Mouse (Mus musculus): ENCODE measurements around the gene Tpcn1. TPM values are rescaled to one million over a fixed set of nuclear protein-coding genes. Genes with fewer than 3 reads are reported as not detected.
A peak's percentile ranks its signal among the peaks of the same experiment; 100 is the strongest.

Gene Tpcn1
- 12.4 and 16.8 TPM in 2 replicates for polyA plus RNA-seq (2015; fragmentation: Nextera tagmentation; extraction: Ambion mirVana)

GRCm38 (mm10) chr5:120588569-120589094, at the start of gene Tpcn1, which contains the start of gene Iqcd:
TSS of gene Tpcn1 (minus strand) at chr5:120588673.
TSS of gene Iqcd (plus strand) at chr5:120589016.
- no peaks in the 10 kb centered on the region for H3K9me3 ChIP-seq (replicated peaks)
- peak within 1 kb of the TSS; percentile 97 for H3K4me2 ChIP-seq
- H3K27ac ChIP-seq, result peak within 1 kb of the TSS; percentile 81
- under 1% methylated on average over 35 of the region's 35 CpGs for WGBS
- H3K36me3 ChIP-seq, result peaks cover 5% of the 10 kb centered on the region; the same call in 1 of the 2 replicates
- peak within 1 kb of the TSS; percentile 86 for H3K9ac ChIP-seq
- peak within 1 kb of the TSS; percentile 91 for H3K4me3 ChIP-seq
- peaks cover 28% of the 10 kb centered on the region for H3K4me1 ChIP-seq (replicated peaks)
- no peaks in the 10 kb centered on the region for H3K27me3 ChIP-seq
- peak; percentile 98 for ATAC-seq (replicated peaks; ENCODE audit: insufficient number of reproducible peaks, insufficient read depth, low FRiP score, low read depth)

DNA sequence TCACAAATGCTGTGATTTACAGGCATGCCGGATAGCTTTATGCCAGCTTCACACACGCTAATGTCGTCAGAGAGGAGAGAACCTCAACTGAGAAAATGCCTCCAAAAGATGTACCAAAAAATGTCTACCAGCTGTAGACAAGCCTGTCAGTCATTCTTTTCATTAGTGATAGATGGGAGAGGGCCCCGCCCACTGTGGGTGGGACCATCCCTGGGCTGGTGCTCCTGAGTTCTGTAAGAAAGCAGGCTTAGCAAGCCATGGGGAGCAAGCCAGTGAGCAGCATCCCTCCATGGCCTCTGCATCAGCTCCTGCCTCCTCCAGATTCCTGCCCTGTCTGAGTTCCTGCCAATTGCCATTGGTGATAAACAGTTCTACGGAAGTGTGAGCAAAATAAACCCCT, 47.2 kb upstream of the Tpcn1 start:
- Histone ChIP-seq H3K27me3 (no peaks in the 10 kb centered on the region), H3K27ac (no peak overlapping the region), H3K4me1 (replicated peaks) (peaks cover 11% of the 10 kb centered on the region), H3K36me3 (no peaks in the 10 kb centered on the region), H3K9ac (no peak overlapping the region), H3K4me2 (no peak overlapping the region), H3K4me3 (no peak overlapping the region), H3K9me3 (replicated peaks) (no peaks in the 10 kb centered on the region)
- ATAC-seq (replicated peaks; ENCODE audit: insufficient number of reproducible peaks, insufficient read depth, low FRiP score, low read depth), result no peak
- 73% methylated on average over 5 of the region's 5 CpGs for WGBS

GRCm38 (mm10) chr5:120634860-120635259, 46.4 kb upstream of the Tpcn1 start:
- Histone ChIP-seq H3K27ac (no peak overlapping the region), H3K36me3 (no peaks in the 10 kb centered on the region), H3K9ac (no peak overlapping the region), H3K4me1 (replicated peaks) (peaks cover 11% of the 10 kb centered on the region), H3K9me3 (replicated peaks) (no peaks in the 10 kb centered on the region), H3K27me3 (peaks cover 5% of the 10 kb centered on the region; the same call in 1 of the 2 replicates), H3K4me3 (no peak overlapping the region), H3K4me2 (no peak overlapping the region)
- 47% methylated on average over 5 of the region's 5 CpGs for WGBS
- ATAC-seq (replicated peaks; ENCODE audit: insufficient number of reproducible peaks, insufficient read depth, low FRiP score, low read depth), result no peak

DNA sequence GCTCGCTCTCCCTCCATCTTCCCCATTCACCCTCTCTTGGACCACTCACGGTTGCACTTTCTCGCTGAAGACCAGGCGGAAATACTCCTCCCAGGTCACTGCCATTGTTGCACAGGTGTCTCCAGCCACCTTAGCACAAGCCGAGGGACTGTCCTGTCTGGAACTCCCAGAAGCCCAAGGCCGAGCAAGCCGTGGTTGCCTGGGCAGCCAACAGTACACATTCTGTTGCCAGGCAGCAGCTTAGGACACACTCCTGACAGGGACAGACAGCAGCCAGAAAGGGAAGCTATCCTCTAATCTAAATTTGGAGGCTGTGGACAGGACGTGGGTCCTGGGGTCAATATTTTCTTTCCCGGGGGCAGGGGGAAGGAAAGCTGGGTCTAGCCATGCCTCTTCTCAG, 45.7 kb upstream of the Tpcn1 start, which contains the start of gene Cfap73:
Gene Cfap73, minus strand, starts transcription at position 105 of the 400 bp plus-strand sequence.
- peaks cover 6% of the 10 kb centered on the region; the same call in 1 of the 2 replicates for H3K27me3 ChIP-seq
- no peak within 1 kb of the TSS for H3K4me2 ChIP-seq
- H3K27ac ChIP-seq, result no peak within 1 kb of the TSS
- no peak within 1 kb of the TSS for H3K9ac ChIP-seq
- no peak for ATAC-seq (replicated peaks; ENCODE audit: insufficient number of reproducible peaks, insufficient read depth, low FRiP score, low read depth)
- no peaks in the 10 kb centered on the region for H3K36me3 ChIP-seq
- no peaks in the 10 kb centered on the region for H3K9me3 ChIP-seq (replicated peaks)
- H3K4me1 ChIP-seq (replicated peaks), result peaks cover 11% of the 10 kb centered on the region
- H3K4me3 ChIP-seq, result no peak within 1 kb of the TSS
- WGBS, result 35% methylated on average over 9 of the region's 9 CpGs

DNA sequence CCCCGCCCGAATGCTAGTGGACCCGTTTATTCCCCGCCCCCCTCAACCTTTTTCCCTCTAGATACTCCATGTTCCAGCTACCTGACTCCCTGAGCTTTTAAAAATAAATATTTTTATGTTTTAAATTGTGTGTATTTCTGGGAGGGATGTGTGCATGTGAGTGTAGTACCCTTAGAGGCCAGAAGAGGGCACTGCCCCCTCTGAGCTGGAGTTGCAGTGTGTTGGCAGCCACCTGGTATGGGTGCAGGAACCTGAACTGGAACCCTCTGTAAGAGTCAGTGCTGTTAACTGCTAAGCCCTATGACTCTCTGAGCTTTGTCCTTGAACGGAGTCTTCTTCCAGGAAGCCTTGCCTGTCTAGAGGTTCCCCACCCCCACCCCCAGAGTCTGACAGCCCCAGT, 43.4 kb upstream of the Tpcn1 start:
- Histone ChIP-seq H3K4me2 (no peak overlapping the region), H3K4me3 (no peak overlapping the region), H3K4me1 (replicated peaks) (peaks cover 14% of the 10 kb centered on the region), H3K27me3 (peaks cover 6% of the 10 kb centered on the region; the same call in 1 of the 2 replicates), H3K27ac (no peak overlapping the region), H3K36me3 (peaks cover 5% of the 10 kb centered on the region; the same call in 1 of the 2 replicates), H3K9ac (no peak overlapping the region), H3K9me3 (replicated peaks) (no peaks in the 10 kb centered on the region)
- no peak for ATAC-seq (replicated peaks; ENCODE audit: insufficient number of reproducible peaks, insufficient read depth, low FRiP score, low read depth)
- 87% methylated on average over 5 of the region's 5 CpGs for WGBS

- Histone ChIP-seq H3K9ac (peak overlapping the region; percentile 49), H3K27ac (no peak overlapping the region), H3K4me3 (peak overlapping the region; percentile 35), H3K27me3 (peaks cover 6% of the 10 kb centered on the region; the same call in 1 of the 2 replicates), H3K9me3 (replicated peaks) (no peaks in the 10 kb centered on the region), H3K4me1 (replicated peaks) (peaks cover 14% of the 10 kb centered on the region), H3K4me2 (peak overlapping the region; percentile 63), H3K36me3 (peaks cover 13% of the 10 kb centered on the region; the same call in 1 of the 2 replicates)
- ATAC-seq (replicated peaks; ENCODE audit: insufficient number of reproducible peaks, insufficient read depth, low FRiP score, low read depth), result no peak
- WGBS, result 4% methylated on average over 29 of the region's 29 CpGs
Observed at GRCm38 (mm10) chr5:120631128-120631527, 42.7 kb upstream of the Tpcn1 start.

GRCm38 (mm10) chr5:120628624-120629023, 40.2 kb upstream of the Tpcn1 start:
- 42% methylated on average over 7 of the region's 7 CpGs for WGBS
- no peaks in the 10 kb centered on the region for H3K9me3 ChIP-seq (replicated peaks)
- H3K9ac ChIP-seq, result no peak overlapping the region
- no peak overlapping the region for H3K27ac ChIP-seq
- H3K4me3 ChIP-seq, result no peak overlapping the region
- peaks cover 11% of the 10 kb centered on the region for H3K4me1 ChIP-seq (replicated peaks)
- H3K27me3 ChIP-seq, result peaks cover 6% of the 10 kb centered on the region; the same call in 1 of the 2 replicates
- peaks cover 38% of the 10 kb centered on the region for H3K36me3 ChIP-seq
- H3K4me2 ChIP-seq, result no peak overlapping the region
- ATAC-seq (replicated peaks; ENCODE audit: insufficient number of reproducible peaks, insufficient read depth, low FRiP score, low read depth), result no peak

DNA sequence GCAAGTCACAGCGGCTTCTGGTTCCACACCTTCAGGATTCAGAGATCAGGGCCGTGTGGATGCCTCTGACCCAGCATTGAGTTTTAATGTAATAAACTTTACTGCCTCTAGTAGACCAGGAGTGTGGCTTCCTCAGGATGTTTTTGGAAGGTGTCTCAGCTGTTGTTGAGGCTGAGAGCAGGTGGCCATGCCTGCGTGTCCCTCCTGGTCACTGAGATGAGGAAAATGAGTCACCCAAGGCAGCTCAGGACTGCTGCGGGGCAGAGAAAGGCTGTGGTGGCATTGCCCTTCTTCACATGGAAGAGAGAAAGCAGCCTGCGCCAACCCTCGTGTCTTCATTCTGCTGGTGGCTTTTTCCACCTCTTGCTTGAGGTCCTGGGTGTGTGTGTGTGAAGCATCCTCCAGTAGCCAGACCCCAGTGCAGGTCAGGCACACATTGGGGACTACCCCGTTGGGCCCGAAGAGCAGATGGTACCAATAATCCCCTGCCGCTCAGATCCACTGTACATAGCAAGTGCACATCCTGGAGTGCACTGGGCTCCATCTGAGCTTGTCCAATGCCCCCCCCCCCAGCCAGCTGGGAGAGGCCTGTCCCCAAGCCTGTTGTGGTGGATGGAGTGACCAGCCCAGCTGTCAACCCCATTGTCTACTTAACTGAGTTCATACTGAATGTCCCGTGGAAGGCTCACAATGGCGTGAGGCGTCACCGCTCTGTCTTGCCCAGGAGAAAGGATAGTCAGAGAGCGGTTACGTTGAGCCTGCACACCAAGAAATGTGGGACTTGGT, 39.2 kb upstream of the Tpcn1 start:
- H3K9me3 ChIP-seq (replicated peaks), result no peaks in the 10 kb centered on the region
- H3K4me2 ChIP-seq, result no peak overlapping the region
- no peak overlapping the region for H3K4me3 ChIP-seq
- peaks cover 44% of the 10 kb centered on the region for H3K36me3 ChIP-seq
- no peak for ATAC-seq (replicated peaks; ENCODE audit: insufficient number of reproducible peaks, insufficient read depth, low FRiP score, low read depth)
- peaks cover 6% of the 10 kb centered on the region; the same call in 1 of the 2 replicates for H3K27me3 ChIP-seq
- no peak overlapping the region for H3K27ac ChIP-seq
- 87% methylated on average over 15 of the region's 15 CpGs for WGBS
- no peak overlapping the region for H3K9ac ChIP-seq
- H3K4me1 ChIP-seq (replicated peaks), result peaks cover 11% of the 10 kb centered on the region

- no peak overlapping the region for H3K4me2 ChIP-seq
- peaks cover 55% of the 10 kb centered on the region for H3K36me3 ChIP-seq
- no peak overlapping the region for H3K4me3 ChIP-seq
- ATAC-seq (replicated peaks; ENCODE audit: insufficient number of reproducible peaks, insufficient read depth, low FRiP score, low read depth), result 0 out of 2 replicates have a peak, but pooled peaks have one; percentile 8
- 38% methylated on average over 19 of the region's 19 CpGs for WGBS
- H3K27ac ChIP-seq, result no peak overlapping the region
- H3K9ac ChIP-seq, result no peak overlapping the region
- no peaks in the 10 kb centered on the region for H3K9me3 ChIP-seq (replicated peaks)
- peaks cover 19% of the 10 kb centered on the region for H3K4me1 ChIP-seq (replicated peaks)
- peaks cover 6% of the 10 kb centered on the region; the same call in 1 of the 2 replicates for H3K27me3 ChIP-seq
Observed at GRCm38 (mm10) chr5:120626399-120626798, 37.9 kb upstream of the Tpcn1 start.

DNA sequence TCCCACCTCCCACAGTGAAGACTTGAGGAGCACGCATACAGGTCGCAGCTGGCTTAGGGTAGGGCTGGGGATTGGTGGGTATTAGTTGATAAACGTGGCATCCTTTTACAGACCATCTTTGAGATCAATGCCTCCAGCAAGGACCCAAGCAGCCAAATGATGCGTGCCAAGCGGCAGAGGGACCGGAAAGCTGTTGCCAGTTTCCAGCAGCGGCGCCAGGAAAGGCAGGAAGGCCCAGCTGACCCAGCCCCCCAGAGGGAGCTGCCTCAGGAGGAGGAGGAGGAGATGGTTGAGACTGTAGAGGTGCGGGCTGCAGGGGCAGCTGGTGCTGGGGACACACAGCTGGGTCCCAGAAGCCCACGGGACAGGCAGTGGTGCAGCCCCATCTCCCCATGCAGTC, 36.0 kb upstream of the Tpcn1 start:
- Histone ChIP-seq H3K4me3 (no peak overlapping the region), H3K9ac (no peak overlapping the region), H3K4me2 (no peak overlapping the region), H3K9me3 (replicated peaks) (no peaks in the 10 kb centered on the region), H3K27ac (no peak overlapping the region), H3K4me1 (replicated peaks) (peaks cover 17% of the 10 kb centered on the region), H3K36me3 (peaks cover 72% of the 10 kb centered on the region), H3K27me3 (no peaks in the 10 kb centered on the region)
- no peak for ATAC-seq (replicated peaks; ENCODE audit: insufficient number of reproducible peaks, insufficient read depth, low FRiP score, low read depth)
- WGBS, result 90% methylated on average over 10 of the region's 10 CpGs

DNA sequence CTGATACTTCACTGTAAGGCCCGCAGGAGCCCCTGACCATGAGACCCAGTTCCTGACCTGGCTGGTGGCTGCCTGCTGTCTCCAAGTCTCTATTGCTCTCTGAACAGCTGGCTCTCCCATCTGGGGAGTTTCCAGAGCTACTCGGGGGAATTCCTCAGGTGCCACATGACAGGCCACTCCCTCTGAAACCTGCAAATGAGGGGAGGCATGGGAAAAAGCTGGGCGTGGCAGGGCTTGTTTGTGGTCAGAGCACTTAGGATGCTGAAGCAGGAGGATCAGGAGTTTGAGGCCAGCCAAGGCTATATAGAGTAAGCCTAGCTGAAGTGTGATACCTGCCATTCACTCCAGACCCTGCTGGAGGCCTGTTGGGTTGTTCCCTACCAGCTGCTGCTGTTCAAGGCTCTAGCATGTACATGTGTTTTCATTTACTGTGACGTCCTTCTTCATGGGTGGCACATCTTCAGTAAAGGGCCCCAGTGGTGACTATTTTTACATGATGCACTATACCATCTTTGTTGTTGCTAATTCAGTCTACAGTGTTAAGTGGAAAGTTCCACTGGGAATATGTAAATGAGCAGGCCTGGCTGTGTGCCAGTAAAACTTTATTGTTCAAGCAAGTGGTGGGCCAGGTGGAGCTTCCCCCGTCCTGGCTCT, 33.9 kb upstream of the Tpcn1 start:
- H3K4me2 ChIP-seq, result no peak overlapping the region
- no peaks in the 10 kb centered on the region for H3K9me3 ChIP-seq (replicated peaks)
- no peak for ATAC-seq (replicated peaks; ENCODE audit: insufficient number of reproducible peaks, insufficient read depth, low FRiP score, low read depth)
- no peak overlapping the region for H3K4me3 ChIP-seq
- no peak overlapping the region for H3K9ac ChIP-seq
- WGBS, result 66% methylated on average over 5 of the region's 5 CpGs
- H3K4me1 ChIP-seq (replicated peaks), result peaks cover 14% of the 10 kb centered on the region
- H3K27me3 ChIP-seq, result no peaks in the 10 kb centered on the region
- H3K36me3 ChIP-seq, result peaks cover 90% of the 10 kb centered on the region
- no peak overlapping the region for H3K27ac ChIP-seq
